Mouse (Mus musculus) limb, embryonic 14.5 days (tissue): Measurements from ENCODE around the gene Ikzf4. TPM values are rescaled to one million over a fixed set of nuclear protein-coding genes. Genes with fewer than 3 reads are reported as not detected.
"Not testable (repeated sequence)": the region's sequence is repeated elsewhere in the genome, so short reads cannot be mapped to it uniquely, and the experiment has no call there.

Experiments used
- ATAC-seq: fragments of 200-750 bp; cut with Nextera tagmentation; 2 replicates; pipeline ENCODE4 v1.8.0; 2017; ENCODE audit warnings: low read depth, moderate number of reproducible peaks, moderate TSS enrichment; ENCODE audit not compliant: low FRiP score
- DNase-seq: peaks from one replicate; pipeline ENCODE4 v3.0.0-alpha.2; 2015; ENCODE audit warnings: low spot score
- H3K27ac ChIP-seq: fragments of 300-500 bp; sonication (generic); replicated peaks from 2 replicates; pipeline ENCODE4 v1.5.1; 2014; ENCODE audit warnings: low read depth, mild to moderate bottlenecking, low read length, moderate library complexity, mixed read lengths
- H3K27me3 ChIP-seq: fragments of 300-500 bp; sonication (generic); 2 replicates; pipeline ENCODE4 v1.6.1; 2014; ENCODE audit warnings: low read length, mixed read lengths; ENCODE audit not compliant: control insufficient read depth, insufficient read depth
- H3K36me3 ChIP-seq: fragments of 300-500 bp; sonication (generic); 2 replicates; pipeline ENCODE4 v1.6.1; 2014; ENCODE audit warnings: mild to moderate bottlenecking, low read length, moderate library complexity, mixed read lengths; ENCODE audit not compliant: control insufficient read depth, insufficient read depth
- H3K4me1 ChIP-seq: fragments of 300-500 bp; sonication (generic); 2 replicates; pipeline ENCODE4 v1.6.1; 2014; ENCODE audit warnings: antibody characterized with exemption, low read length, mixed read lengths; ENCODE audit not compliant: control insufficient read depth, insufficient read depth
- H3K4me2 ChIP-seq: fragments of 300-500 bp; sonication (generic); replicated peaks from 2 replicates; pipeline ENCODE4 v1.6.1; 2014; ENCODE audit warnings: low read depth, mild to moderate bottlenecking, low read length, moderate library complexity; ENCODE audit not compliant: severe bottlenecking
- H3K4me3 ChIP-seq: fragments of 300-500 bp; sonication (generic); replicated peaks from 2 replicates; pipeline ENCODE4 v1.5.1; 2014; ENCODE audit warnings: low read length
- H3K9ac ChIP-seq: fragments of 300-500 bp; sonication (generic); 2 replicates; pipeline ENCODE4 v1.6.1; 2014; ENCODE audit warnings: mild to moderate bottlenecking, low read depth, low read length, moderate library complexity; ENCODE audit not compliant: severe bottlenecking
- H3K9me3 ChIP-seq: fragments of 300-500 bp; sonication (generic); 2 replicates; pipeline ENCODE4 v1.6.1; 2016; ENCODE audit warnings: low read length; ENCODE audit not compliant: control insufficient read depth
- POLR2A ChIP-seq: fragments of 200-500 bp; IDR thresholded peaks from 2 replicates; pipeline ENCODE4 v1.8.0; 2012; ENCODE audit warnings: inconsistent platforms, mild to moderate bottlenecking, moderate library complexity, borderline replicate concordance; ENCODE audit not compliant: insufficient read depth, insufficient read length; ENCODE audit errors: extremely low read depth
- WGBS: fragments of 180-500 bp; shearing (Covaris S2); extraction: QIAGEN DNeasy Blood & Tissue Kit; methylation state at CpG from one replicate; pipeline ENCODE4 v1.1.7; 2014; 5-methylcytosine and 5-hydroxymethylcytosine counted together
- polyA plus RNA-seq, 2 experiments: library from polyadenylated mRNA; depleted of rRNA in 1 of 2; stranded (reverse) in 1 of 2; unstranded in 1 of 2; fragments of >200 nt; fragmentation: Nextera tagmentation in 1 of 2; extraction: Ambion mirVana in 1 of 2; gene quantifications; 2 replicates each; pipeline versions ENCODE4 v1.2.1 to v1.2.3; 2012 to 2014

Ikzf4 gene
- polyA plus RNA-seq, 2 experiments = 5.2 to 8.0 TPM

DNA sequence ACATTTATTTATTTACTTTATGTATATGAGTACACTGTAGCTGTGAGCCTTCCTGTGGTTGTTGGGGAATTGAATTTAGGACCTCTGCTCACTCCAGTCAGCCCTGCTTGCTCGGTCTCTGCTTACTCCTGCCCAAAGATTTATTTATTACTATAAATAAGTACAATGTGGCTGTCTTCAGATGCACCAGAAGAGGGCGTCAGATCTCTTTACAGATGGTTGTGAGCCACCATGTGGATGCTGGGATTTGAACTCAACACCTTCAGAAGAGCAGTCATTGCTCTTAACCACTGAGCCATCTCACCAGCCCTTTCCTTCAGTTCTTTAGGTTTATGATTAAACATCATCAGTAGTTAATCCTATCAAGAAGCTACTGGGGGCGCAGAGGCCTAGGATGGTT lies 30.9 kb downstream of the Ikzf4 start:
- Histone ChIP-seq H3K27me3 (no peaks in the 10 kb centered on the region), H3K4me1 (peaks cover 3% of the 10 kb centered on the region; the same call in 1 of the 2 replicates), H3K9me3 (no peaks in the 10 kb centered on the region), H3K4me3 (no peak overlapping the region), H3K4me2 (no peak overlapping the region), H3K27ac (no peak overlapping the region), H3K9ac (no peak overlapping the region), H3K36me3 (no peaks in the 10 kb centered on the region)
- ATAC-seq (no peak), DNase-seq (no peak)
- TF ChIP-seq POLR2A = no peak
- 51% methylated on average over 3 of the region's 3 CpGs for WGBS

DNA sequence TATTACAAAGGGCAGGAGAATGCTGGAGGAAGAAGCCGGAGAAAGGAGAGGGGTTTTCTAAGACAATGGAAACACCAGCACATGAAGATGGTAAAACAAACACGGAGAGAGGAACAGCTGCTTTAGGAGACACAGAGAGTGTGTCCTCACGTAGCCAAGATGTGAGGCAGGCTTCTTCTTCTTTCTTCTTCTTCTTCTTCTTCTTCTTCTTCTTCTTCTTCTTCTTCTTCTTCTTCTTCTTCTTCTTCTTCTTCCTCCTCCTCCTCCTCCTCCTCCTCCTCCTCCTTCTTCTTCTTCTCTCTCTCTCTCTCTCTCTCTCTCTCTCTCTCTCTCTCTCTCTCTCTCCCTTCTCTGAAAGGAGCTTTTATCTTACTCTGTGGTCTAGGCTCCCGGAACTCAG lies 32.0 kb downstream of the Ikzf4 start:
- 80% methylated on average over 4 of the region's 4 CpGs for WGBS
- H3K27ac ChIP-seq, H3K4me3 ChIP-seq, H3K4me2 ChIP-seq, H3K9ac ChIP-seq, H3K27me3 ChIP-seq, H3K4me1 ChIP-seq, H3K36me3 ChIP-seq, H3K9me3 ChIP-seq, DNase-seq, ATAC-seq: not testable (repeated sequence)

DNA sequence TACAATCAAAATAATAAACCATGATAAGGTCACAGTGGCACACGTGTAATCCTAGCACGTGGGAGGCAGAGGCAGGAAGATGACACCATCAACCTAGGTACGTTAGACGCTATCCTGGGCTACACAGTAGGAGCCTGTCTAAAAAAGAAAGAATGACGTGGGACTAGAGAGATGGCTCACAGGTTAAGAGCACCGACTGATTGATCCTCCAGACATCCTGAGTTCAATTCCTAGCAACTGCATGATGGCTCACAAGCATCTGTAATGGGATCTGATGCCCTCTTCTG lies 32.7 kb downstream of the Ikzf4 start:
- no peak overlapping the region for H3K9ac ChIP-seq
- ATAC-seq = no peak
- H3K4me2 ChIP-seq = no peak overlapping the region
- no peak for TF ChIP-seq POLR2A
- H3K9me3 ChIP-seq = no peaks in the 10 kb centered on the region
- H3K36me3 ChIP-seq = no peaks in the 10 kb centered on the region
- no peak overlapping the region for H3K27ac ChIP-seq
- H3K4me1 ChIP-seq = peaks cover 3% of the 10 kb centered on the region; the same call in 1 of the 2 replicates
- no peak for DNase-seq
- 40% methylated on average over 6 of the region's 6 CpGs for WGBS
- no peaks in the 10 kb centered on the region for H3K27me3 ChIP-seq
- H3K4me3 ChIP-seq = no peak overlapping the region

DNA sequence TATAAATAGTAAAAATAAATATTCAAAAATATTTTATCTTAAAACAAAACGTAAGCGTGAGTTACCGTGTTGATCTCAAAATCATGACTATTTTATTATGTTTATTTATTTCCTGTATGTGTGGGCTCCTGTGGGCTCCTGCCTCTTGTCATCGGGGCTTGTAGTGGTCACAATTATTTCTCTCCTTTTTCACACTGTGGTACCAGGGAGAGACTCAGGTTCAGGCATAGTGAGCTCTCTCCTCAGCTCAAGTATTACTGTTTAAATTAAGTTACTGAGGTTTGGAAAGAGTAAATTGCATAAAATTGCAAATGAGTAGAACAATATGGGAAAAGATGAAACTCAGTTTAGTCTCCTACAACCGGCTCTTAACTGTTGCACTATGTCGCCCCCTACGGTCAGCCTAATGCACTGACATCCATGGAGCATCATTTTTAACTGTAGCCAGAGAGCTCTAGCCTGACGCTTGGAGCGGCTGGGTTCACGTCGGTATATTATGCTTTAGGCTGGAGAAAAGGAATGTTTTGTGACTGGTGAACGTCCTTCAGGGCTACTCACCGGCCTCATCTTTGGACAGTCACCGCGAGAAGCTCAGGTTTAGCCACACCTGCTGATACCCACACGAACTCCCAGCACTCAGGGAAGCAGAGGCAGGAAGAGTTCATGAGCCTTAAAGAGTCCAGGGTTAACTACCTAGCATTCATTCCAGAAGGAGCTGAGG lies 33.2 kb downstream of the Ikzf4 start:
- ATAC-seq = peak; percentile 76; the same call in 1 of the 2 replicates
- H3K4me2 ChIP-seq = no peak overlapping the region
- H3K36me3 ChIP-seq = no peaks in the 10 kb centered on the region
- H3K4me3 ChIP-seq = no peak overlapping the region
- WGBS = 16% methylated on average over 16 of the region's 16 CpGs
- H3K27ac ChIP-seq = no peak overlapping the region
- no peaks in the 10 kb centered on the region for H3K27me3 ChIP-seq
- TF ChIP-seq POLR2A = no peak
- DNase-seq = peak; percentile 89
- H3K9me3 ChIP-seq = no peaks in the 10 kb centered on the region
- peaks cover 3% of the 10 kb centered on the region; the same call in 1 of the 2 replicates for H3K4me1 ChIP-seq
- no peak overlapping the region for H3K9ac ChIP-seq

DNA sequence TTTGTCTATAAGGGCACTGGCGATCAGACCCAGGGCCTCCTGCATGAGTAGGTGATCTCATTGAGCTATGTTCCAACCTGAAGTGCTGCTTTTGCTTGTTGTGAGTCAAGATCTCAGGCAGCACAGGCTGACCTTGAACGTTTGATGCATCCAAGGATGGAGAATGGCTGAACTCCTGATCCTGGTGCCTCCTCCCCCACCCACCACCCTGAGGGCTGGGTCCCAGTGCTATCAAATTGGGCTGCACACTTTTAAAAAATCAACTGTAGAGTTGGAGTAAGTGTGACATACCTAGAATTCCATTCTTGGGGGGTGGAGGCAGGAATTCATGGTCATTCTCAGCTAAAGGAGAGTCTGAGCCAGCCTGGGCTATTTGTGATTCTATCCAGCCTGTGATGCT lies 39.3 kb downstream of the Ikzf4 start:
- no peak for DNase-seq
- no peak for TF ChIP-seq POLR2A
- Histone ChIP-seq H3K36me3 (no peaks in the 10 kb centered on the region), H3K27ac (no peak overlapping the region), H3K27me3 (no peaks in the 10 kb centered on the region), H3K9ac (no peak overlapping the region), H3K4me2 (no peak overlapping the region), H3K4me3 (no peak overlapping the region), H3K4me1 (no peaks in the 10 kb centered on the region), H3K9me3 (no peaks in the 10 kb centered on the region)
- no peak for ATAC-seq
- WGBS = 39% methylated on average over 2 of the region's 2 CpGs

DNA sequence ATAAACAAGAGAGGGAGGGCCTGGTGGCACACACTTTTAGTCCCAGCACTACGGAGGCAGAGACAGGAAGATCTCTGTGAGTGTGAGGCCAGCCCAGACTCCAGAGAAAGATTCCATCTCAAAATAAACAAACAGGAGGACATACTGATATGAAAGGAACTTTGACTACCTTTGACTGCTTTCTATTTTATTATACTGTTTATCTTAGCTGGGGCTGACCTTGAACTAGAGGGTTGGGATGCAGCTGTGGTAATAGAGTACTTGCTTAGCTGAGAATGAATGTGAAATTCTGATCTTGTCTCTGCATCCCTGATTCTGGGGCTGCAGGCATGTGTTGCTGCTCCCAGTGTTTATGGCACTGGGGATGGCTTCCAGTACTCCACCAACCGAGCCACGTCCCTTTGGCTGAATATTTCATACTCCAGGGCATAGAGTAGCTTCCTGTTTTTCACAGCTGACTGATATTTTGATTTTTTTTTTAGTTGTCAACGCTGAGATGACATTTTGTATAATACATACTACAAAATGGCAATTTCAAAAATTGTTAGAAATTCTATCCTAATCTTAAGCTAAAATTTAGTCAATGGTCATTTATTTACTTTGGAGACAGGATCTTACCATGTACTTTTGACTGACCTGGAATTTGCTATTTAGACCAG lies 43.2 kb downstream of the Ikzf4 start:
- TF ChIP-seq POLR2A = no peak
- H3K36me3 ChIP-seq = no peaks in the 10 kb centered on the region
- H3K9ac ChIP-seq = no peak overlapping the region
- H3K27me3 ChIP-seq = no peaks in the 10 kb centered on the region
- no peak overlapping the region for H3K27ac ChIP-seq
- no peak overlapping the region for H3K4me3 ChIP-seq
- DNase-seq (no peak), ATAC-seq (no peak)
- WGBS = 83% methylated on average over 4 of the region's 4 CpGs
- H3K4me2 ChIP-seq = no peak overlapping the region
- H3K9me3 ChIP-seq = no peaks in the 10 kb centered on the region
- no peaks in the 10 kb centered on the region for H3K4me1 ChIP-seq
